Mouse (Mus musculus) brain, embryonic 18.5 days (tissue): Measurements from ENCODE around the gene Uap1.
"Not testable (repeated sequence)": the region's sequence is repeated elsewhere in the genome, so short reads cannot be mapped to it uniquely, and the experiment has no call there.

Experiments used
- DNase-seq: peaks from one replicate; pipeline ENCODE4 v3.0.0-alpha.2; 2012; ENCODE audit warnings: low read depth, low spot score

The Uap1 gene

GRCm38 (mm10) chr1:170112261-170112660 lies 62.5 kb downstream of the Uap1 start:
- no peak for DNase-seq

GRCm38 (mm10) chr1:170111651-170112226 lies 63.0 kb downstream of the Uap1 start:
- no peak for DNase-seq

GRCm38 (mm10) chr1:170110516-170111332 lies 64.0 kb downstream of the Uap1 start, which contains the start of gene Ddr2:
Ddr2 (minus strand) TSS chr1:170110762.
- no peak for DNase-seq

GRCm38 (mm10) chr1:170109776-170110515 lies 64.8 kb downstream of the Uap1 start:
- DNase-seq: no peak

GRCm38 (mm10) chr1:170102814-170103213 lies 71.9 kb downstream of the Uap1 start:
- DNase-seq: not testable (repeated sequence)
